Mouse (Mus musculus): ENCODE data around the gene Ccer2. TPM values are rescaled to one million over a fixed set of nuclear protein-coding genes. Genes with fewer than 3 reads are reported as not detected.

Ccer2 gene
- not detected for polyA plus RNA-seq (2017; shearing (Covaris generic))

GRCm38 (mm10) chr7:28756079-28756478, at the start of gene Ccer2:
TSS of gene Ccer2 (plus strand) at chr7:28756174.

GRCm38 (mm10) chr7:28716590-28717281, 39.2 kb upstream of the Ccer2 start, which contains the start of gene Fbxo17:
TSS of gene Fbxo17 (plus strand) at chr7:28716804.

DNA sequence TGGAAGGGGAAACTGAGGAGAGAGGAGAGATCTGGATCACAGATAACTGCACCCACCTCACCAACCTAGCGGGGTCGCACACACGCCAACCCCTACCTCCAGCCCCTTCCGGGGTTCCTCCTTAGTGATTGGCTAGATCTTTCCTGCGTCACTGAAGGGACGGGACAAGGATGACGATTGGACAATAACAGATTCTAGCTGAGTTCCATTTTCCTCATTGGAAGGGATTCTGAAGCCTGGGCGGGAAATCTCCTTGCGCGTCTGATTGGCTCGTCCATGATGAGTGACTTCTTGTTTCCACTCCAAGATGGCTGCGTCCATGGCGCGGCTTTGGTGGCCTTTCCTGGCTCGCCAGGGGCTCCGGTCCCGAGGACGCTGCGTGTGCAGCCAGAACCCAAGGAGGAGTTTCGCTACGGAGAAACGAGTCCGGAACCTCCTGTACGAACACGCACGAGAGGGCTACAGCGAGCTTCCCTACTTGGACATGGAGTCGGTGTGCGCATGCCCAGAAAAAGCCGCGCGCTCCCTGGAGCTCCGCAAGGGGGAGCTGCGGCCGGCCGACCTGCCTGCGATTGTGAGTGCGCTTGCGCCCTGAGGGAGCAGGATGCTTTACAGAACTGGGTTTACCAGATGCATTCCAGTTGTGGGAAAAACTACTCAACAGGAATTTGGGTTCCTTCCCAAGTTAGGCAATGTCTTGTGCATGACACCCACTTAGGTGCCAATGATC, 14.1 kb upstream of the Ccer2 start, which contains the start of the genes Mrps12 and Sars2:
Gene Mrps12, minus strand, starts transcription at position 112 of the 730 bp plus-strand sequence.
Gene Sars2, plus strand, starts transcription at position 284 of the 730 bp plus-strand sequence.

GRCm38 (mm10) chr7:28766173-28766879, 10.4 kb downstream of the Ccer2 start, which contains the start of gene Sirt2:
TSS of gene Sirt2 (plus strand) at chr7:28766735.

DNA sequence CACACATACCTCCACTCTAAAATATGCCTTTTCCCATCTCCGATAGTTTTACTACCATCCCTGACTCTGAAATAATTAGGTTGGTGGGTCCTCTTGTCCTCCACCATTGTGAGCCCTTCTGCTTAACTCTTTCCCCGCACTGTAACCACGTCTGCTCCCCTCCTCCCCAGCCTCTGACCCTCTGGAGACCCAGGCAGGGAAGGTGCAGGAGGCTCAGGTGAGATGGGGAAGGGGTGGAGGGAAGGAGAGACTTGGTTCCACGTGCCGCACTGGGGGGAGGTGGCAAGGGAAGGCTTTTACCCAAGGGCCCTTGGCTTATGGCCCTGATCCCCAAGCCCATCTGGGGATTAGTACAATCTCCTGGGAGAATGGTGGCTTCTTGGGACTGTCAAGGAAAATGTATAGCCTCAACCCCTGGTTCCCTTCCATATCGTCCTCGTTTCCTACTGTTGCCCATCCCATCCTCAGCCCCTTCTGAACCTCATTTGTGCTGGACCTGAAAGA, 11.5 kb downstream of the Ccer2 start, which contains the start of gene Nfkbib:
Gene Nfkbib, minus strand, starts transcription at position 51 of the 504 bp plus-strand sequence.

DNA sequence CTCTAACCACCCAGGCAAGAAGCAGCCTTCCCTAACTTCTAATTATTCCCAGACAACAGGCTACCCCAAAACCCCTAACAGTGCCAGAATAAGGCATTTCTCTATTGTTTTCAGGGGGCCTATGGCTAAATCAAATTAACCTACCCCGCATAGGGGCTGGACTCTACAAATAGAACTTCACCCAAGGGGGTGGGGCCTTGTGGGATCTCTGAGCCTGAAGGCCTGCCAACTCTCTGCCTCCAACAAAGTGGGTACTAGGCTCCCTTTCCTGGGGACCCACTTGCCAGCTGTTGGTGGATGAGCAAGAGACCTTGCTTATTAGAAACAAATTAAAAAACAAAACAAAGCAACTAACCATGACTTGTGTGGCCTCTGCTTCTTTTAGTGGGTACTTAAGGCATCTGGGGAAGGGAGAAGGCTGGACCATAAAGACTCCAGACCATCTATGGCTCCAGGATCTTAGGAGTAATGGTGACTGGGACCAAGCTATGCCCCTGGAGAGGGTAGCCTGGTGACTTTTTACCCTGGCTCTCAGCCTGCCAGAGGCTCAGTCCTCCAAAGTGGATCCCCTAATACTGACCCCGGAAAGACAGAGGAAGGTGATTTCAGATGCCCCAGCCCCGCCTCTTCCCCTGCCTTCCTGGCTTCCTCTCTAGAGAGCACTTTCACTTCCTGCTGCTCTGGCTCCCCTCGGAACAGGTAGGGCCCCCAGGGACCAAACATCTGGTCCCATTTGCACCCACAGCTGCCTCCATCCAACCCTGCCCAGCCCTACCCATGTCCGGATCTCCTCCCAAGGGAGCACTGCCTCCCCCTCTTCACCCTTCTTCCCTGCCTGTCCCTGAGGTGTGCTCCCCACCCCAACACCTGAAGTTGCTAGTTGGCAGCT, 32.6 kb downstream of the Ccer2 start, which contains the start of gene Rinl:
Gene Rinl, plus strand, starts transcription at position 663 of the 889 bp plus-strand sequence.

DNA sequence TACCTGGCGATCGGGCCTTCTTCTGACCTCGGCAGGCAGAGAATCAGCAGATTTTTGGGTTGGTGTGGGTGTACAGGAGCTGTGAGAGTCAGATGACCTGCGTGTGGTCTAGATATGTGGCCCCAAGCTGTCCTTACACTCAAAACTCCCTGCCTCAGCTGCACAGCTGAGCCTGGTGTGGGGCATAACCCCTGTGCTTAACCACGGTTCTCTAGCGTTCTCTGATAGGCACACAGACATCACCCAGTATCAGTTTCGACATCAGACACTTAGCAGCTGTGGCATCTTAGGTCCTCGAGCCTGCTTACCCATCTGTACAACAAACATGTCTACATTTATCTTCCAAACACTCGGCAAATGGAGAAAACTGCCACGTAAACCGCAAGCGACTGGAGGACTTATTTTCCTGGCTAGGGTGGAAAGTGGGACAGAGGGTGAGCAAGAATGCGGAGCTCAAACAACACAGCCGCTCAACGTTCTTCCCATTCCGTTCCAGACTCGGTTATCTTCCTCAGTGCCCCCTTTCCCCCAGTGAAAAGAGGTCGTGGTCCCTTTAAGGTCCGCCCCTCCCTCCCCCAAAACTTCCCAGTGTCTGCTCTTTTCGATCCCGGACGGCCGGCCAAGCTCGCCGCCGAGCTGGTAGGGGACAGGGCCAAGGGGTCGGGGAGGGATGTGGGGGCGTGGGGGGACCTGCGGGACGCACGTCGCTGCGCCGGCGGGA, 52.4 kb downstream of the Ccer2 start, which contains the start of gene Hnrnpl:
Gene Hnrnpl, plus strand, starts transcription at position 321 of the 721 bp plus-strand sequence.

Other genes with a start within 250 kb of the Ccer2 start
- not detected for gene Ifnl2, start 245.7 kb upstream of the Ccer2 start, polyA plus RNA-seq (2017; shearing (Covaris generic))
- gene Ifnl3, start 233.3 kb upstream of the Ccer2 start, polyA plus RNA-seq (2017; shearing (Covaris generic)): not detected
- gene Sycn, start 215.3 kb upstream of the Ccer2 start, polyA plus RNA-seq (2017; shearing (Covaris generic)): not detected
- not detected for gene Nccrp1, start 208.9 kb upstream of the Ccer2 start, polyA plus RNA-seq (2017; shearing (Covaris generic))
- gene Samd4b, start 158.0 kb upstream of the Ccer2 start, polyA plus RNA-seq (2017; shearing (Covaris generic)): 5.2 TPM
- gene Pak4, start 158.0 kb upstream of the Ccer2 start, polyA plus RNA-seq (2017; shearing (Covaris generic)): 7.0 TPM
- not detected for gene Acp7, start 124.8 kb upstream of the Ccer2 start, polyA plus RNA-seq (2017; shearing (Covaris generic))
- gene Fbxo27, start 63.3 kb upstream of the Ccer2 start, polyA plus RNA-seq (2017; shearing (Covaris generic)): 4.3 TPM
- 10.2 TPM for gene Fbxo17, start 39.4 kb upstream of the Ccer2 start, polyA plus RNA-seq (2017; shearing (Covaris generic))
- 95.3 TPM for gene Mrps12, start 14.4 kb upstream of the Ccer2 start, polyA plus RNA-seq (2017; shearing (Covaris generic))
- 17.6 TPM for gene Sars2, start 14.2 kb upstream of the Ccer2 start, polyA plus RNA-seq (2017; shearing (Covaris generic))
- gene Sirt2, start 10.6 kb downstream of the Ccer2 start, polyA plus RNA-seq (2017; shearing (Covaris generic)): 99.7 TPM
- 119 TPM for gene Nfkbib, start 11.3 kb downstream of the Ccer2 start, polyA plus RNA-seq (2017; shearing (Covaris generic))
- gene Rinl, start 32.8 kb downstream of the Ccer2 start, polyA plus RNA-seq (2017; shearing (Covaris generic)): 297 TPM
- gene Hnrnpl, start 52.4 kb downstream of the Ccer2 start, polyA plus RNA-seq (2017; shearing (Covaris generic)): 124 TPM
- gene Ech1, start 69.0 kb downstream of the Ccer2 start, polyA plus RNA-seq (2017; shearing (Covaris generic)): 233 TPM
- gene Lgals4, start 77.7 kb downstream of the Ccer2 start, polyA plus RNA-seq (2017; shearing (Covaris generic)): 26.2 TPM
- gene Lgals7, start 107.7 kb downstream of the Ccer2 start, polyA plus RNA-seq (2017; shearing (Covaris generic)): 0.40 TPM
- gene Capn12, start 125.2 kb downstream of the Ccer2 start, polyA plus RNA-seq (2017; shearing (Covaris generic)): not detected
- gene Actn4, start 206.2 kb downstream of the Ccer2 start, polyA plus RNA-seq (2017; shearing (Covaris generic)): 380 TPM
- gene Eif3k, start 225.7 kb downstream of the Ccer2 start, polyA plus RNA-seq (2017; shearing (Covaris generic)): 338 TPM
- gene Map4k1, start 225.9 kb downstream of the Ccer2 start, polyA plus RNA-seq (2017; shearing (Covaris generic)): 163 TPM

Measured in inflammation-experienced regulatory T-cells, adult 16 weeks (primary cell).